Mouse (Mus musculus) lung, embryonic 16.5 days (tissue): ENCODE results near the gene Tacr2. TPM values are rescaled to one million over a fixed set of nuclear protein-coding genes. Genes with fewer than 3 reads are reported as not detected.

ENCODE experiments used
- ATAC-seq: fragments of 200-750 bp; cut with Nextera tagmentation; 2 replicates; pipeline ENCODE4 v1.8.0; 2017; ENCODE audit warnings: low read depth, mild to moderate bottlenecking, moderate library complexity
- H3K27ac ChIP-seq: fragments of 300-500 bp; sonication (generic); 2 replicates; pipeline ENCODE4 v1.5.1; 2014; ENCODE audit warnings: mild to moderate bottlenecking, control low read depth, low read length
- H3K27me3 ChIP-seq: fragments of 300-500 bp; sonication (generic); 2 replicates; pipeline ENCODE4 v1.6.1; 2014; ENCODE audit warnings: low read depth, low read length, mixed read lengths; ENCODE audit not compliant: control insufficient read depth, insufficient read depth
- H3K36me3 ChIP-seq: fragments of 300-500 bp; sonication (generic); 2 replicates; pipeline ENCODE4 v1.6.1; 2014; ENCODE audit warnings: low read length; ENCODE audit not compliant: control insufficient read depth, insufficient read depth
- H3K4me1 ChIP-seq: fragments of 300-500 bp; sonication (generic); replicated peaks from 2 replicates; pipeline ENCODE4 v1.6.1; 2014; ENCODE audit warnings: low read length, mixed read lengths; ENCODE audit not compliant: control insufficient read depth, insufficient read depth
- H3K4me2 ChIP-seq: fragments of 300-500 bp; sonication (generic); 2 replicates; pipeline ENCODE4 v1.6.1; 2014; ENCODE audit warnings: low read depth, low read length, control low read depth
- H3K4me3 ChIP-seq: fragments of 300-500 bp; sonication (generic); 2 replicates; pipeline ENCODE4 v1.5.1; 2014; ENCODE audit warnings: mild to moderate bottlenecking, low read length, control low read depth
- H3K9ac ChIP-seq: fragments of 300-500 bp; sonication (generic); 2 replicates; pipeline ENCODE4 v1.6.1; 2014; ENCODE audit warnings: low read length, control low read depth
- H3K9me3 ChIP-seq: fragments of 300-500 bp; sonication (generic); 2 replicates; pipeline ENCODE4 v1.6.1; 2016; ENCODE audit warnings: low read length; ENCODE audit not compliant: control insufficient read depth
- WGBS: fragments of 180-500 bp; shearing (Covaris S2); extraction: QIAGEN DNeasy Blood & Tissue Kit; methylation state at CpG from one replicate; pipeline ENCODE4 v1.1.7; 2014; 5-methylcytosine and 5-hydroxymethylcytosine counted together
- polyA plus RNA-seq: library from polyadenylated mRNA; unstranded; fragments of >200 nt; fragmentation: Nextera tagmentation; extraction: Ambion mirVana; gene quantifications from 2 replicates; pipeline ENCODE4 v1.2.1, GENCODE M21; 2015

Gene Tacr2
- polyA plus RNA-seq, 1 experiment from 2014 or later, result 0.87 TPM

DNA sequence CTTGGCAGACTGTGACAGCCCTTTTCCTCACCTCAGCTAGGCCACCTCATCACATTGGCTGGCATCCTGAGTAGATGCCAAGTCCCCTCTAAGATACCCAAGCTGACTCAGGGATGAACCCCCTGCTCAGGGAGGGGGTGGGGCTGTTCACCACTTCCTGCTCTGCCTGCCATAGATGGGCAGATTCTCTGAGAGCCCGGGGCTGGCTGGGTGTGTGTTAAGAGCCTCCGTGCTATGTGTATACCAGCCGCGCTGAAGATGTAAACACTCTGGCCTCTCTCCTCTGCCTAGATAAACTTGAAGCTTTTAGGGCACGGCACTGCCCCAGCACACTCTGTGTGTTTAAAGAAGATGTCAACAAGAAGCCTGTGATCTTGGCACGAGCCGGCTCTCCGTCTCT lies 4.4 kb upstream of the Tacr2 start:
- H3K4me2 ChIP-seq, result peak overlapping the region; percentile 7; the same call in 1 of the 2 replicates
- no peak overlapping the region for H3K4me3 ChIP-seq
- no peaks in the 10 kb centered on the region for H3K27me3 ChIP-seq
- WGBS, result 1% methylated on average over 8 of the region's 8 CpGs
- peak overlapping the region; percentile 43; the same call in 1 of the 2 replicates for H3K9ac ChIP-seq
- no peaks in the 10 kb centered on the region; the same call in 1 of the 2 replicates for H3K9me3 ChIP-seq
- peak; percentile 87 for ATAC-seq
- H3K27ac ChIP-seq, result peak overlapping the region; percentile 44
- H3K36me3 ChIP-seq, result no peaks in the 10 kb centered on the region
- H3K4me1 ChIP-seq, result peaks cover 14% of the 10 kb centered on the region

DNA sequence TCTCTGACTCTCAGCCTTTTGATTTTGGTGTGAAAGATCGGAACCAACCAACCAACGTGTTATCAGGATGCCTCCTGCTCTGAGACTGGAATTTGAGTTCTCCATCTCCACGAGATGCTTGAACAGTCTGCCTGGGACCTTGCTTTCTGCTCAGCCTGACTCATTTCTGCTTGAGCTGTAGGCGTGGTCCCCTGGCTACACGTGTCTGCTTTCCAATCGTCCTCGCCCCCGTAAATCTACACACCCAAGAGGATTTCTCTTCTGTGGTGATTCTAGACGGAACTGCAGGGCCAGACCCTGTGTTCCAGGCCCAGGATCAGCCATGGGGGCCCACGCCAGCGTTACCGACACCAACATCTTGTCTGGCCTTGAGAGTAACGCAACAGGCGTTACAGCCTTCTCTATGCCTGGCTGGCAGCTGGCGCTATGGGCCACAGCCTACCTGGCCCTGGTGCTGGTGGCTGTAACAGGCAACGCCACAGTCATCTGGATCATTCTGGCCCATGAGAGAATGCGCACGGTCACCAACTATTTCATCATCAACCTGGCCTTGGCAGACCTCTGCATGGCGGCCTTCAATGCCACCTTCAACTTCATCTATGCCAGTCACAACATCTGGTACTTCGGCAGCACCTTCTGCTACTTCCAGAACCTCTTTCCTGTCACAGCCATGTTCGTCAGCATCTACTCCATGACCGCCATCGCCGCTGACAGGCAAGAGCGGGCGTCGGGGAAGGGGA lies 428 bp downstream of the Tacr2 start:
- WGBS, result 82% methylated on average over 27 of the region's 27 CpGs
- no peak for ATAC-seq
- Histone ChIP-seq H3K4me1 (peaks cover 7% of the 10 kb centered on the region), H3K27ac (no peak overlapping the region), H3K36me3 (no peaks in the 10 kb centered on the region), H3K9me3 (no peaks in the 10 kb centered on the region), H3K9ac (no peak overlapping the region), H3K4me3 (no peak overlapping the region), H3K27me3 (no peaks in the 10 kb centered on the region), H3K4me2 (no peak overlapping the region)

DNA sequence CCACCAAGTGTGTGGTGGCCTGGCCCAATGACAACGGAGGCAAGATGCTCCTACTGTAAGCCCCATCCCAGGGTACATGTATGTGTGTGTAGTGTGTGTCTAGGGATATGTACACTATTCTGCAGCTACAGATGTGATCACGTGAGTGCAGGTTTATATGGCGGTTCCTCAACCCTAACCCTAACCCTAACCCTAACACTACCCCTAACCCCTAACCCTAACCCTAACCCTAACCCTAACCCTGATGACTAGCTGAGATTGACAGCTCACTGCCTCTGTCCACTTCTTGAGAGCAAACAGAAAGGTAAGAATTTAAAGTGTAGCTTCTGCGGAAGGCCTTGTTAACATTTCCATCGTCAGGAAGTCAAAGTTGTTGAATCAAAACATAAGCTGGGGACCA lies 6.1 kb downstream of the Tacr2 start:
- H3K9me3 ChIP-seq, result no peaks in the 10 kb centered on the region
- H3K27me3 ChIP-seq, result no peaks in the 10 kb centered on the region
- H3K27ac ChIP-seq, result no peak overlapping the region
- H3K4me2 ChIP-seq, result no peak overlapping the region
- no peak for ATAC-seq
- no peaks in the 10 kb centered on the region for H3K36me3 ChIP-seq
- WGBS, result 81% methylated on average over 5 of the region's 5 CpGs
- no peak overlapping the region for H3K4me3 ChIP-seq
- no peaks in the 10 kb centered on the region for H3K4me1 ChIP-seq
- H3K9ac ChIP-seq, result no peak overlapping the region

DNA sequence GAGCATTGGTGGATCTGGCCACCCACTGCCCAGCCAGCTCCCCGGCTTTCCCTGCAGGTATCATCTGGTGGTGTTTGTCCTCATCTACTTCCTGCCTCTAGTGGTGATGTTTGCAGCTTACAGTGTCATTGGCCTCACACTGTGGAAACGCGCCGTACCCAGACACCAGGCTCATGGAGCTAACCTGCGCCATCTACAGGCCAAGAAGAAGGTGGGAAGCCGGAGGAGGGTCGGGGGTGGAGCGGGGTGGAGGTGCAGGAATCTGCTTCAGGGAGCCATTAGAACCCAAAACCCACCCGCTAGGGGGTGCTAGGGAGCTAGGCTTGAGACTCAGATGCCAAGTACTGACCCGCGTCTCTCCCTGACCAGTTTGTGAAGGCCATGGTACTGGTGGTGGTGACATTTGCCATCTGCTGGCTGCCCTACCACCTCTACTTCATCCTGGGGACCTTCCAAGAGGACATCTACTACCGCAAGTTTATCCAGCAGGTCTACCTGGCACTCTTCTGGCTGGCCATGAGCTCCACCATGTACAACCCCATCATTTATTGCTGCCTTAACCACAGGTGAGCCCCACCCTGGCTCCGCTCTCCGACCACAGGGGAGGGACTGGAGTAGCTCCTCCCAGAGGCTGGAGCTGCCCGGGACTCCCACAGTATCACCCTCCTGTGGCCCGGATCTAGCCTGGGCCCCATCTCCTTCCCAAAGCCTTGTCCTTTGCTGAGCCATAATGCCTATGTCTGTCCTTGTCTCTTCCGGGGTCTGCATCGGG lies 9.1 kb downstream of the Tacr2 start:
- WGBS, result 9% methylated on average over 18 of the region's 18 CpGs
- Histone ChIP-seq H3K4me1 (no peaks in the 10 kb centered on the region), H3K27me3 (no peaks in the 10 kb centered on the region), H3K4me3 (no peak overlapping the region), H3K36me3 (no peaks in the 10 kb centered on the region), H3K4me2 (no peak overlapping the region), H3K27ac (no peak overlapping the region), H3K9ac (no peak overlapping the region), H3K9me3 (no peaks in the 10 kb centered on the region)
- ATAC-seq, result peak; percentile 92

DNA sequence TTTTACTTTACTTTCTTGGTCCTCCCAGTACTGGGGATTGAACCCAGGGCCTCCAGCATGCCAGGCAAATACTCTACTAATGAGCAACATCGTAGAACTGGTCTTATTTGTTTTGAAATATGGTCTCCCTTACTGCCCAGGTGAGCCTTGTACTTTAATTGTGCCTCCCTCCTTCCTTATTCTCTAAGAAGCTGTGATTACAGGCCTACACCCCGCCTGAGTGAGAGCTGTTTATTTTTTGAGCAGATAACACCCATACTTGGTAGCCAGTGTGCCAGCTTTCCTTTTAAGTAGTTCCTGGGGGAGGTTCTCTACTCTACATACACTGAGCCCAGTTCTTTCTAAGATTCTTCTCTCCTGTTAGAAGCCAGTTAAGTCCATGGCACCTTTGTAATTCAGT lies 12.1 kb downstream of the Tacr2 start:
- no peak for ATAC-seq
- no peak overlapping the region for H3K27ac ChIP-seq
- no peak overlapping the region for H3K9ac ChIP-seq
- H3K9me3 ChIP-seq, result no peaks in the 10 kb centered on the region
- no peak overlapping the region for H3K4me2 ChIP-seq
- no peak overlapping the region for H3K4me3 ChIP-seq
- no peaks in the 10 kb centered on the region for H3K36me3 ChIP-seq
- WGBS, result 29% methylated on average over 2 of the region's 2 CpGs
- H3K4me1 ChIP-seq, result no peaks in the 10 kb centered on the region
- H3K27me3 ChIP-seq, result no peaks in the 10 kb centered on the region

- Histone ChIP-seq H3K36me3 (peaks cover 1% of the 10 kb centered on the region; the same call in 1 of the 2 replicates), H3K4me1 (no peaks in the 10 kb centered on the region), H3K4me3 (no peak overlapping the region), H3K27me3 (no peaks in the 10 kb centered on the region), H3K9me3 (no peaks in the 10 kb centered on the region), H3K4me2 (no peak overlapping the region), H3K9ac (no peak overlapping the region), H3K27ac (no peak overlapping the region)
- peak; percentile 38; the same call in 1 of the 2 replicates for ATAC-seq
- WGBS, result 57% methylated on average over 16 of the region's 16 CpGs
Observed at GRCm38 (mm10) chr10:62269278-62269677, 17.0 kb downstream of the Tacr2 start.

GRCm38 (mm10) chr10:62275235-62275634 lies 23.0 kb downstream of the Tacr2 start:
- Histone ChIP-seq H3K36me3 (peaks cover 8% of the 10 kb centered on the region; the same call in 1 of the 2 replicates), H3K27me3 (no peaks in the 10 kb centered on the region), H3K27ac (no peak overlapping the region), H3K9ac (no peak overlapping the region), H3K9me3 (no peaks in the 10 kb centered on the region), H3K4me2 (no peak overlapping the region), H3K4me3 (no peak overlapping the region), H3K4me1 (no peaks in the 10 kb centered on the region)
- 26% methylated on average over 4 of the region's 4 CpGs for WGBS
- ATAC-seq, result no peak

- Histone ChIP-seq H3K4me3 (no peak overlapping the region), H3K9me3 (no peaks in the 10 kb centered on the region), H3K27ac (no peak overlapping the region), H3K27me3 (no peaks in the 10 kb centered on the region), H3K4me1 (no peaks in the 10 kb centered on the region), H3K4me2 (no peak overlapping the region), H3K36me3 (peaks cover 11% of the 10 kb centered on the region), H3K9ac (no peak overlapping the region)
- ATAC-seq, result no peak
- WGBS, result 91% methylated on average over 18 of the region's 19 CpGs
Observed at GRCm38 (mm10) chr10:62277499-62278293, 25.5 kb downstream of the Tacr2 start.

GRCm38 (mm10) chr10:62279066-62279465 lies 26.8 kb downstream of the Tacr2 start:
- H3K4me2 ChIP-seq, result no peak overlapping the region
- peaks cover 11% of the 10 kb centered on the region for H3K36me3 ChIP-seq
- no peak overlapping the region for H3K9ac ChIP-seq
- WGBS, result 49% methylated on average over 3 of the region's 3 CpGs
- H3K4me1 ChIP-seq, result no peaks in the 10 kb centered on the region
- H3K9me3 ChIP-seq, result no peaks in the 10 kb centered on the region
- no peaks in the 10 kb centered on the region for H3K27me3 ChIP-seq
- H3K27ac ChIP-seq, result no peak overlapping the region
- H3K4me3 ChIP-seq, result no peak overlapping the region
- ATAC-seq, result no peak
